Mouse (Mus musculus) heart, embryonic 12.5 days (tissue): ENCODE measurements around the gene Prlh. TPM values are rescaled to one million over a fixed set of nuclear protein-coding genes. Genes with fewer than 3 reads are reported as not detected.

Source experiments
- ATAC-seq: fragments of 200-750 bp; cut with Nextera tagmentation; 2 replicates; pipeline ENCODE4 v1.8.0; 2017; ENCODE audit warnings: moderate TSS enrichment, moderate library complexity; ENCODE audit not compliant: insufficient number of reproducible peaks, low FRiP score
- H3K27ac ChIP-seq: fragments of 300-500 bp; sonication (generic); 2 replicates; pipeline ENCODE4 v1.5.1; 2016; ENCODE audit warnings: mild to moderate bottlenecking, moderate library complexity; ENCODE audit not compliant: poor library complexity, severe bottlenecking
- H3K27me3 ChIP-seq: fragments of 300-500 bp; sonication (generic); replicated peaks from 2 replicates; pipeline ENCODE4 v1.6.1; 2016; ENCODE audit warnings: mild to moderate bottlenecking, moderate library complexity
- H3K36me3 ChIP-seq: fragments of 300-500 bp; sonication (generic); 2 replicates; pipeline ENCODE4 v1.6.1; 2016; ENCODE audit warnings: mild to moderate bottlenecking, moderate library complexity
- H3K4me1 ChIP-seq: fragments of 300-500 bp; sonication (generic); replicated peaks from 2 replicates; pipeline ENCODE4 v1.6.1; 2016; ENCODE audit warnings: mild to moderate bottlenecking
- H3K4me2 ChIP-seq: fragments of 300-500 bp; sonication (generic); 2 replicates; pipeline ENCODE4 v1.6.1; 2016; ENCODE audit warnings: mild to moderate bottlenecking, moderate library complexity
- H3K4me3 ChIP-seq: fragments of 300-500 bp; sonication (generic); 2 replicates; pipeline ENCODE4 v1.5.1; 2016; ENCODE audit warnings: mild to moderate bottlenecking
- H3K9ac ChIP-seq: fragments of 300-500 bp; sonication (generic); 2 replicates; pipeline ENCODE4 v1.6.1; 2016; ENCODE audit warnings: mild to moderate bottlenecking, moderate library complexity
- H3K9me3 ChIP-seq: fragments of 300-500 bp; sonication (generic); replicated peaks from 2 replicates; pipeline ENCODE4 v1.6.1; 2016; ENCODE audit warnings: mild to moderate bottlenecking, moderate library complexity
- WGBS: fragments of 180-500 bp; shearing (Covaris S2); methylation state at CpG from one replicate; pipeline ENCODE4 v1.1.7; 2016; 5-methylcytosine and 5-hydroxymethylcytosine counted together
- polyA plus RNA-seq: library from polyadenylated mRNA; unstranded; fragments of >200 nt; fragmentation: Nextera tagmentation; extraction: Ambion mirVana; gene quantifications from 2 replicates; pipeline ENCODE4 v1.2.1, GENCODE M21; 2016

The Prlh gene
- polyA plus RNA-seq = not detected in 2 replicates

DNA sequence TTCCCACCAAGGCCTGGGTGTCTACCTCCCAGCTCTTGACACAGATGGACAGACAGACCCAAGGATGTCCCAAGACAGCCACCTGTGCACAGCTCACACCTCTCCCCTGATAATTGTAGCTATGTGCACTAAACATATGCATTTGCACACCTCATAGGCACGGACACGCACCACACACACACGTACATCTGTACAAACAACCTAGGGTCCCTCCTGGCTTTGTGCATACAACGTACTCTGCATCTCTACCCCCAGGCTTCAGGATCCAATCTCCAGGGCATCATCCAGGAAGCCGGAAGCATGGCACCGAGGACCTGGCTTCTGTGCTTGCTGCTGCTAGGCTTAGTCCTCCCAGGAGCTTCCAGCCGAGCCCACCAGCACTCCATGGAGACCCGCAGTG is at the start of gene Prlh:
Gene Prlh (plus strand): TSS at position 301 of the 400 bp plus-strand sequence.
- Histone ChIP-seq H3K9me3 (no peaks in the 10 kb centered on the region), H3K4me1 (0 out of 2 replicates have a peak, but pooled peaks cover 4% of the 10 kb centered on the region), H3K4me3 (no peak within 1 kb of the TSS), H3K27me3 (peaks cover 27% of the 10 kb centered on the region), H3K9ac (no peak within 1 kb of the TSS), H3K36me3 (no peaks in the 10 kb centered on the region), H3K27ac (no peak within 1 kb of the TSS), H3K4me2 (no peak within 1 kb of the TSS)
- no peak for ATAC-seq
- 74% methylated on average over 8 of the region's 8 CpGs for WGBS

DNA sequence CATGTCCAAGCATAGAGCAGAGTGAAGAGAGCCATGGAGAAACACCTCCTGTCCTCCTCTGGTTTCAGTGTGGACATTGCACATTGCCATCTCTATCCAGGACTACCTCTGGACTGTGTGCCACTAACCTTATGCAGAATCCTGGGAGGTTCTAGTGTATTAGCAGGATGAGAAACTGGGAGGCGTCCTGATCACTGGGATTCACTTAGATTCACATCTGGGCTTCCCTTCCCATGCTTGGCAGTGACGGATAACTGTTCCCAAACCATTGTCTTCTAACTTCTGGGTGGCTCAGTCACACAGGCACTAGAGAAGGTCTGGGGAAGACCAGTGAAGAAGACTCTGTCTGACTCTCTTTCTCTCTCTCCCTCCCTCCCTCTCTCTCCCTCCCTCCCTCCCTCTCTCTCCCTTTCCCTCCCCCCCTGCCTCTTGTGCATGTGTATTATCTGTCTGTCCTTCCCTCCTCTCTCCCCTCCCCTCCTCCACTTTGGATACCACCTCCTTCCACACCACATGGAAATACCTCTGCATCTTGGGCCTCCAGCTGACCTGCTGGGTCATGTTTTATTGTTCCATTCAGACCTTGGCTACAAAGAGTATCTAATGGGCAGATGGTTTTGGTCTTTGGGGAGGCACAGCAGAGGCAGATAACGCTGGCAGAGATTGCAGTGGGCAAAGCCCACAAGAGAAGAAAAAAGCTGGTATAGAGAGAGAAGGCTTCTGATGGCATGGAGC is 49.5 kb upstream of the Prlh start:
- ATAC-seq = no peak
- Histone ChIP-seq H3K4me3 (no peak overlapping the region), H3K4me2 (no peak overlapping the region), H3K9ac (no peak overlapping the region), H3K9me3 (no peaks in the 10 kb centered on the region), H3K4me1 (peaks cover 13% of the 10 kb centered on the region), H3K36me3 (no peaks in the 10 kb centered on the region), H3K27ac (no peak overlapping the region), H3K27me3 (peaks cover 24% of the 10 kb centered on the region)
- WGBS = 62% methylated on average over 3 of the region's 3 CpGs

DNA sequence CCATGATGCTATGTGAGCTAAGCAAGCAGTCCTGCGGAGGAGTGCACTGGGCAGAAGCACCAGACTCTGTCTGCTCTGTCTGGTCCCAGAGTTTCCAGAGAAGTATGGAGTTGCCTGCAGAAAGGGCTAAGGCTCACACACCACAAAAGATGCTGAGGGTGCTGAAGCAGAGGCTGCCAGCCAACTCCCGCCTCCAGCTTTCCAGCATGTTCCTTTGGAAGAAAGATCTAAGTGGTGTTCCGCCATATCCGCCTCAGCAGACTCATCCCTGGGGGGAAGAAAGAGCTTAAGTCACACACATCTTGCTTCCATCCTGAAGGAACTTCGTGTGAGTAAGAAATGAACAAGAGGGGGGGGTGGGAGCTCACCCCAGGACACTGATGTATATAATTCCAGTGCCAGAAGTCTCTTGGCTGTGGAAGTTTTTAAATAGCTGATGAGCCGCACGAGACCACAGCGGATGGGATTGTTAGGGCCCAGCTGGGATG is 48.9 kb upstream of the Prlh start:
- no peak overlapping the region for H3K4me3 ChIP-seq
- no peak for ATAC-seq
- H3K9ac ChIP-seq = no peak overlapping the region
- H3K27me3 ChIP-seq = peaks cover 24% of the 10 kb centered on the region
- 71% methylated on average over 8 of the region's 8 CpGs for WGBS
- peaks cover 12% of the 10 kb centered on the region for H3K4me1 ChIP-seq
- H3K27ac ChIP-seq = no peak overlapping the region
- no peaks in the 10 kb centered on the region for H3K9me3 ChIP-seq
- H3K4me2 ChIP-seq = no peak overlapping the region
- no peaks in the 10 kb centered on the region for H3K36me3 ChIP-seq

DNA sequence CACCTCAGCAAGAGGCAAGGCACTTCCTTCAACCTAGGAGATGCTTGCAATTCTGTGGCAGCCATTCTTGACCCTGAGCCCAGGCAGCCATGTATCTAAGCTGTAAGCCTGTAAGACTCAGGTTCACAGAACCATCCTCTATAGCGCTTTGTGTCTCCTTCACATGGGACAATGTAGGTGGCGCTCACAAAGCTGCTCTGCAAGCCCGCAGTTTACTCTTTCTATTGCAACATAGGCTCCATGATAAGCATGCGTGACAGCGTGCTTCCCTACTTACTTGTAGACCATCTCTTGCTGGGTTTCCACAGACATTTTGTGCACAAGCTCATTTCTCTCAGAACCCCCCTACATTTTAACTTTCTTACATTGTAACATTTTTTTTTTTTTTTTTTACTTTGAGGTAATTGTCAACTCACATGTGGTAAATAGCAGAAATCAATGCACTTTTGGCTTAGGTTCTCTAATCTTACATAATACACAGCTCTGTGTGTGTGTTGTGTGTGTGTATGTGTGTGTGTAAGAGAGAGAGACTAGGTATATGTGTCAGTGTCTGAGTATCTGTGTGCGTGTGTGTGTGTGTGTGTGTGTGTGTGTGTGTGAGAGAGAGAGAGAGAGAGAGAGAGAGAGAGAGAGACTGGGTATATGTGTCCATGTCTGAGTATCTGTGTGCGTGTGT is 48.0 kb upstream of the Prlh start:
- Histone ChIP-seq H3K9me3 (no peaks in the 10 kb centered on the region), H3K27ac (no peak overlapping the region), H3K4me3 (no peak overlapping the region), H3K4me1 (peaks cover 20% of the 10 kb centered on the region), H3K4me2 (no peak overlapping the region), H3K36me3 (no peaks in the 10 kb centered on the region), H3K9ac (no peak overlapping the region), H3K27me3 (peaks cover 24% of the 10 kb centered on the region)
- no peak for ATAC-seq
- whole genome bisulfite sequencing = 73% methylated on average over 7 of the region's 7 CpGs

DNA sequence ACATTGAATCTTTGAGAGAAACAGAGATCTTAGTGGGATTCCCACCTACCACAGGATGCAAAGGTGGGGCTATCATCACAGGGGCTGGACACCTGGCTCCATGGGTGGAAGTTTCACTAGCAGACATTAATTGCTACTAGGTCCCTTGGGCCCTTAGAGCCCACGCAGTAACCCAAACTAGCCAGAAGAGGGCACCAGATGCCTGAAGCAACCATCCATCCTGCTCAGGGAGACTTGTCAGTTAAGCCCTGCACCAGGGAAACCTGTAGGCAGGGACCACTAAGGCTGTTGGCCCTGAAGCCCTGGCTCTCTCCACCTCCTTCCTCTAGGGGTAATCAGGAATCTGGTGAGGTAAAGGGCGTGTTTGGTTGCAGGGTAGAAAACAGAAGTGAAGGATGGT is 46.6 kb upstream of the Prlh start:
- WGBS = 5% methylated on average over 2 of the region's 2 CpGs
- no peak for ATAC-seq
- H3K9ac ChIP-seq = no peak overlapping the region
- H3K4me2 ChIP-seq = no peak overlapping the region
- peaks cover 21% of the 10 kb centered on the region for H3K4me1 ChIP-seq
- H3K27me3 ChIP-seq = peaks cover 24% of the 10 kb centered on the region
- H3K9me3 ChIP-seq = no peaks in the 10 kb centered on the region
- H3K36me3 ChIP-seq = no peaks in the 10 kb centered on the region
- no peak overlapping the region for H3K4me3 ChIP-seq
- no peak overlapping the region for H3K27ac ChIP-seq

DNA sequence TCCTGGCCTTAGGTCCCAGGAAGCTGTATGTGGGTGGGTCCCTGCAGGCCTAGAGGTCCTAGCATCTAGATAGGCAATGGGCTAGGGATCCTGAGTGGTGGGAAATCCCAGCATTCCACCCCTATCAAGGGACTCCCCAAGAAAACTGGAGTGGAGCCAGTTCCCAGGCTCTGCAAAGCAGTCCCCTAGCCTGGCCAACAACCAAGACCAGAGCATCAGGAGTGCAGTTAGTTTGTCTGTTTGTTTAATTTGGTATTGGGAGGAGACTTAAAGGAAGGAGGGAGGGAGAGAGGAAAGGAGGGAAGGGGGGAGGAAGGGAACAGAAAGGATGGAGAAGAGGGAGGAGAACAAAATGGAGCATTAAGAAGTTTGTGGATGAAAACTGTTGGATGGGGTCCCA is 43.7 kb upstream of the Prlh start:
- H3K27ac ChIP-seq = no peak overlapping the region
- peaks cover 18% of the 10 kb centered on the region for H3K27me3 ChIP-seq
- peak; percentile 46; the same call in 1 of the 2 replicates for ATAC-seq
- no peak overlapping the region for H3K9ac ChIP-seq
- H3K4me2 ChIP-seq = 0 out of 2 replicates have a peak overlapping the region, but pooled peaks have one; percentile 38
- no peak overlapping the region for H3K4me3 ChIP-seq
- no peaks in the 10 kb centered on the region for H3K9me3 ChIP-seq
- peaks cover 13% of the 10 kb centered on the region for H3K4me1 ChIP-seq
- no peaks in the 10 kb centered on the region for H3K36me3 ChIP-seq

DNA sequence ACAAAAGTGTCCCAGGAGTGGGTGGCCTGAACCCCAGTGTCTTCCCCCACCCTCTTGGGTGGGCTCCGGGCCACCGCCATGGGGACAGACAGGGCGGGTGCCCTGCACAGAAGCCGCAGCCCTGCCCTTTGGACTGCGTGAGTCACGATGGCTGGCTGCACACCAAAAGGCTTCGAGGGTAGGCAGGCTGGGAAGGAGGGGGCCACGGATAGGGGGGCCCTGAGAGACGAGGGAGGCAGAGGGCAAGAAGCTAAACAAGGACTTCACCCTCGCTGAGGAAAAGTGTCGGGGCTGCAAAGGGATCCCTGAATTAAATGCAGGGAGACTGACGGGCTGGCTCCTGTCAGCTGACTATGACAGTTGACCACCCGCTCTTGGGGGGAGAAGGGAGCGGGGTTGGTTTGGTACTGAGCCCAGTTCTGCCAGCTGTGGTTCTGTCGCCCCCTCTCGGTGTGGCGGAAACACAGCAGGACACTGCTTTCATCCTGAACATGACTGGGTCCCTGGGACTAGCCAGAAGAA is 43.2 kb upstream of the Prlh start:
- Histone ChIP-seq H3K4me1 (peaks cover 15% of the 10 kb centered on the region), H3K36me3 (no peaks in the 10 kb centered on the region), H3K27ac (no peak overlapping the region), H3K4me2 (peak overlapping the region; percentile 38), H3K9me3 (no peaks in the 10 kb centered on the region), H3K4me3 (no peak overlapping the region), H3K9ac (no peak overlapping the region), H3K27me3 (peaks cover 18% of the 10 kb centered on the region)
- ATAC-seq = no peak
- 37% methylated on average over 17 of the region's 17 CpGs for WGBS

DNA sequence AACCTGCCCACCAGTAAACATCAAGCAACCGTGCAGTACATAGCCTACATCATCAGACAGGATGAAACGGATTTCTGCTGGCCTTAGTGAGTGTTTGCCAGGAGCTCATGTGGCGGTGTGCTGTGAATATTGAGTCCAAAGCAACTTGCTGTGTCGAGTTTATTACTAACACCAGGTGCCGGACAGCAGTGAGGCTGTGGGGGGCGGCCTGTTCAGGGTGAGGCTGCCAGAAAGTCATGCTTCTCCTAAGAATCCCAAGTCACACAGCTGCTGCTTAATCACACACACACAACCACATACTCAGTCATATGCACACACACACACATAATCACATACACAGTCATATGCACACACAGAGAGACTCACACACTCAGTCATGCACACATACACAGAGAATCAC is 39.7 kb upstream of the Prlh start:
- Histone ChIP-seq H3K4me2 (no peak overlapping the region), H3K9ac (no peak overlapping the region), H3K4me1 (peaks cover 35% of the 10 kb centered on the region), H3K9me3 (no peaks in the 10 kb centered on the region), H3K27ac (no peak overlapping the region), H3K4me3 (no peak overlapping the region), H3K36me3 (no peaks in the 10 kb centered on the region), H3K27me3 (peaks cover 8% of the 10 kb centered on the region; the same call in 1 of the 2 replicates)
- 76% methylated on average over 6 of the region's 6 CpGs for WGBS
- no peak for ATAC-seq

DNA sequence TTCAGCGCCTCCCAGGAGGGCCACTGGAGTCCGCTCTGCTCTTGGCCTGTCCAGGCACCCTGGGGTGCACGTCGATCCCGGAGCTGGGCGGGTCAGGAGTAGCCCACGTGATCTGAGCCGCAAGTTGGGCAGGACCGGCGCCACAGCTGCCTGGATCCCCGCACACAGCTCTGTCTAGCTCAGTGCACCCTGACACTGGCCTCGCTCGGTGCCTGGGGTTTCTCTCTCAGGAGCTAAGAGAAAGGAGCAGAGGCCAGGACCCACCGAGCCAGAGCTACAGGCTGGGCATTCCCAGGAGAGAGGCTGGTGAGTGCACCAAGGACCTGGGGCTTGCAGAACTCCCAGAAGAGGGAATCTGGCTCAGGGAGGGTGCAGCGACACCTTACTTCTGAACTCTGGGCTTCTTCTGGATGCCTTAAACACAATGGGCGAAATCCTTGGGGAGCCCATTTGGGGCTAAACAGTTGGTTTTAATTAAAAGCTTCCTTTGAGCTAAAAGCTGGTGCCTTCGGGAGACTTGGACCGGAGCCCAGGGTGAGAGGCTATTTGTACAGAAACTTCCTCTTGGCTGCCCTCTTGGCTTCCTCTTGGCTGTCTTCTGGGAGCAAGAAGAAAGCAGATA is 37.8 kb upstream of the Prlh start, which contains the start of gene Mlph:
Gene Mlph (plus strand): TSS at position 138 of the 622 bp plus-strand sequence.
- peak; percentile 68 for ATAC-seq
- no peaks in the 10 kb centered on the region for H3K36me3 ChIP-seq

DNA sequence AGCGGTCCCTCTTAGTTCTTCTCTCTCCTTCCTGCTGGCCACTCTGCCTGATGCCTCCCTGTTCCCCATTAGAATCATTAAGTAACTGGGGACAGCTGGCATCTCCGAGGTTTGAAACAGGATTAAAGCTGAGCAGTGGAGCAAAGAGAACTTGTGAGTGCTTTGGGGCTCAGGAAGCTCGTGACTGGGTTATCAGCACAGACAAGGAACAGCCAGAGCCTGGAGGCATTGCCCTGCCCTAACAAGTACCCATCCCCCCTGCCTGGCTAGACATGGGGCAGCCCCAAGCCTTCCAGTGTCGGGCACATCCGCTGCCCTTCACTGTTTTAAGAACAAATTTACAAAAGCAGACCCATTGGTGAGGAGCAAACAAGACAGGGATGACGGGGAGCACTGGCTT is 35.4 kb upstream of the Prlh start:
- H3K36me3 ChIP-seq = no peaks in the 10 kb centered on the region
- H3K9ac ChIP-seq = no peak overlapping the region
- H3K4me3 ChIP-seq = no peak overlapping the region
- 0 out of 2 replicates have a peak overlapping the region, but pooled peaks have one; percentile 21 for H3K4me2 ChIP-seq
- H3K9me3 ChIP-seq = peaks cover 11% of the 10 kb centered on the region
- H3K27ac ChIP-seq = no peak overlapping the region
- H3K4me1 ChIP-seq = peaks cover 24% of the 10 kb centered on the region
- ATAC-seq = no peak
- 40% methylated on average over 6 of the region's 6 CpGs for WGBS
- peaks cover 6% of the 10 kb centered on the region; the same call in 1 of the 2 replicates for H3K27me3 ChIP-seq

More for the DNA sequence above, 37.8 kb upstream of the Prlh start, which contains the start of gene Mlph:
- peaks cover 9% of the 10 kb centered on the region for H3K9me3 ChIP-seq
- peaks cover 24% of the 10 kb centered on the region for H3K4me1 ChIP-seq
- no peak within 1 kb of the TSS for H3K27ac ChIP-seq
- peaks cover 7% of the 10 kb centered on the region; the same call in 1 of the 2 replicates for H3K27me3 ChIP-seq
- WGBS = 13% methylated on average over 18 of the region's 18 CpGs
- H3K9ac ChIP-seq = peak within 1 kb of the TSS; percentile 24
- peak within 1 kb of the TSS; percentile 28 for H3K4me3 ChIP-seq
- peak within 1 kb of the TSS; percentile 61 for H3K4me2 ChIP-seq

DNA sequence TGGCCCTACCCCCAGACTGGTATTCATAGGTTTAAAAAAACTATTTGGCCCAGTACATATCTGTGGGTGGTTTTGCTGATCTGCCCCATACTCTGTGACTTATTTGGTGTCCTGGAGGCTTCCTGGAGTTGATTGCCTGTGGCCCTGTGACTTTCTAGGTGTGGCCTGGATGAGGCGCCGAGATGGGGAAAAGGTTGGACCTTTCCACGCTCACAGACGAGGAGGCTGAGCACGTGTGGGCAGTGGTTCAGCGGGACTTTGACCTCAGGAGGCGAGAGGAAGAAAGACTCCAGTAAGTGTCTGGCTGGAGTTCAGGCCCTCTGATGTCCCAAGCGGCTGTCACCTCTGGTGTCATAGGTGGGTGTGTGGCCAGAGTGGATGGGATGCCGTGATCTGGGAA is 31.2 kb upstream of the Prlh start:
- 85% methylated on average over 9 of the region's 9 CpGs for whole genome bisulfite sequencing
- no peak overlapping the region for H3K4me2 ChIP-seq
- no peaks in the 10 kb centered on the region for H3K36me3 ChIP-seq
- no peak overlapping the region for H3K27ac ChIP-seq
- no peaks in the 10 kb centered on the region for H3K27me3 ChIP-seq
- H3K9me3 ChIP-seq = peaks cover 15% of the 10 kb centered on the region
- H3K4me1 ChIP-seq = peaks cover 16% of the 10 kb centered on the region
- H3K9ac ChIP-seq = no peak overlapping the region
- no peak overlapping the region for H3K4me3 ChIP-seq
- ATAC-seq = no peak
